10 mouse cellular contexts compared by ENCODE assay signal in genomic region chr3:89806751-89807150, GRCm38 (mm10). TPM values are rescaled to one million over a fixed set of nuclear protein-coding genes. Genes with fewer than 3 reads are reported as not detected.
DNase-seq lines count a peak whose midpoint lies in the region; ATAC-seq and TF ChIP-seq lines count a peak whose summit lies in the region.
"Had no signal": no experiment of that assay in that cellular context is flagged by ENCODE, and none has a peak within 500 bp of the region (broad histone marks: within the 10 kb centered on the region; RNA-seq: fewer than 3 reads in every experiment).

No protein-coding gene starts in this region.

- peak; percentile 50 for ATAC-seq in granulocyte monocyte progenitor cell, adult 5-6 weeks (replicated peaks; ENCODE audit: poor library complexity, severe bottlenecking)

- H3K27ac ChIP-seq in layer of hippocampus, adult 2 months: no peak overlapping the region
- H3K27ac ChIP-seq: limb, embryonic 10.5 days had no signal

- DNase-seq in layer of hippocampus, adult 2 months (ENCODE audit: low spot score in 2 of 2): no peak
- DNase-seq in layer of hippocampus, postnatal 10 days (ENCODE audit: low spot score in 2 of 2): no peak
- peak; percentile 44 for DNase-seq in A20 (ENCODE audit: low read depth, low spot score)
- DNase-seq in ES-CJ7 (ENCODE audit: low read depth, low spot score): peak; percentile 84
- DNase-seq in frontal cortex, postnatal 14 days (ENCODE audit: low spot score in 2 of 2): no peak
- no peak for DNase-seq in layer of hippocampus, adult 11-12 months (ENCODE audit: low spot score)
- DNase-seq: thymus, postnatal 25 days had no signal

- H3K4me3 ChIP-seq in layer of hippocampus, adult 2 months: no peak overlapping the region
- H3K4me3 ChIP-seq: heart, embryonic 12.5 days; limb, embryonic 10.5 days had no signal

- TF ChIP-seq CTCF in layer of hippocampus, adult 2 months (conservative IDR thresholded peaks at IDR 0.05): peak; percentile 51

RNA-seq across cellular contexts. Expression of gene She, which starts 24.4 kb away (rescaled TPM):
- 1 to 10 TPM; 2.8 to 3.1 TPM for total RNA-seq in layer of hippocampus, adult 2 months (2021)
- 1 to 10 TPM; 4.0 to 4.2 TPM for total RNA-seq in layer of hippocampus, postnatal 10 days (2021)
- not detected in 2 replicates for total RNA-seq in granulocyte monocyte progenitor cell, adult 5-6 weeks (2014; fragmentation: Nextera tagmentation)
- not detected in 2 replicates for total RNA-seq in granulocyte monocyte progenitor cell, adult 5-6 weeks (2017)

RNA-seq across cellular contexts. Expression of gene Ube2q1, which starts 33.3 kb away (rescaled TPM):
- total RNA-seq in layer of hippocampus, adult 2 months (2021): 10 to 100 TPM; 95.0 to 98.4 TPM
- 10 to 100 TPM; 78.9 to 80.0 TPM for total RNA-seq in layer of hippocampus, postnatal 10 days (2021)
- total RNA-seq in granulocyte monocyte progenitor cell, adult 5-6 weeks (2014; fragmentation: Nextera tagmentation): 95.1 and 123 TPM in 2 replicates
- total RNA-seq in granulocyte monocyte progenitor cell, adult 5-6 weeks (2017): 110 and 118 TPM in 2 replicates

RNA-seq across cellular contexts. Expression of gene Chrnb2, which starts 42.3 kb away (rescaled TPM):
- total RNA-seq in layer of hippocampus, adult 2 months (2021): 10 to 100 TPM; 29.6 to 30.9 TPM
- total RNA-seq in layer of hippocampus, postnatal 10 days (2021): 10 to 100 TPM; 26.3 to 26.4 TPM
- total RNA-seq in granulocyte monocyte progenitor cell, adult 5-6 weeks (2014; fragmentation: Nextera tagmentation): 0.77 TPM in 1 of 2 replicates, not detected in the other
- 0.39 and 0.72 TPM in 2 replicates for total RNA-seq in granulocyte monocyte progenitor cell, adult 5-6 weeks (2017)

Comparison
In these comparisons a context has a peak if more than half of its experiments do, and no peak if none do; other contexts are left out.
1. DNase-seq: peak in A20 (single experiment) and ES-CJ7 (single experiment); none in layer of hippocampus, adult 2 months (0 of 2), layer of hippocampus, postnatal 10 days (0 of 2), frontal cortex, postnatal 14 days (0 of 2) and layer of hippocampus, adult 11-12 months (single experiment).
2. RNA of gene Chrnb2, which starts 42.3 kb away (total RNA-seq): 29.6 to 30.9 TPM in layer of hippocampus, adult 2 months and 26.3 to 26.4 TPM in layer of hippocampus, postnatal 10 days; 0.39 to 0.77 TPM in granulocyte monocyte progenitor cell, adult 5-6 weeks; every median in the first group is over 10 times any median in the second.